Mouse (Mus musculus): ENCODE data around the gene Map6.
A peak's percentile ranks its signal among the peaks of the same experiment; 100 is the strongest.
"Not testable (repeated sequence)": the region's sequence is repeated elsewhere in the genome, so short reads cannot be mapped to it uniquely, and the experiment has no call there.

The Map6 gene

DNA sequence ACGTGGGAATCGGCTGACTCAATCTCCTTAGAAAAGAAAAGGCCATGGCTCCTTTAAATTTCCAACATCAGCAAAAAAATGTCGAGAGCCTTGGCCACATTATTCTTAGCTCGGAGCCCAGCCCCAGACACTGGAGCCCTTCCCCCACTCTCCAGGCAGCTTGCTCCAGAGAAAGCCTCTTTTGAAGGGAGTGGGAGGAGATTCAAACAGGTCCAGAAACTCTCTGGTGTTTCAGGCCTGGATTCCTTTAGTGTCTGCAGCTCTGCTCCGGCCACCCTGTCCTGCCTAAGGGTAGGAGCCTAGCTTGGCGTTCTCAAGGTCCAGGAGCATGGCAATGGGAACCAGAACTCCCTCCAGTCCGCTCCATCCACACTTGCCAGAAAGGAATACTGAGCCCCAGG lies 88.5 kb downstream of the Map6 start:
- peak in 1 of 2 experiments; percentile 68 for DNase-seq (ENCODE audit: low spot score in 2 of 2)

- peak in 1 of 2 experiments; percentile 60 for DNase-seq (ENCODE audit: low spot score in 2 of 2)
These were observed 89.1 kb downstream of the Map6 start for GRCm38 (mm10) chr7:99356244-99356930.

DNA sequence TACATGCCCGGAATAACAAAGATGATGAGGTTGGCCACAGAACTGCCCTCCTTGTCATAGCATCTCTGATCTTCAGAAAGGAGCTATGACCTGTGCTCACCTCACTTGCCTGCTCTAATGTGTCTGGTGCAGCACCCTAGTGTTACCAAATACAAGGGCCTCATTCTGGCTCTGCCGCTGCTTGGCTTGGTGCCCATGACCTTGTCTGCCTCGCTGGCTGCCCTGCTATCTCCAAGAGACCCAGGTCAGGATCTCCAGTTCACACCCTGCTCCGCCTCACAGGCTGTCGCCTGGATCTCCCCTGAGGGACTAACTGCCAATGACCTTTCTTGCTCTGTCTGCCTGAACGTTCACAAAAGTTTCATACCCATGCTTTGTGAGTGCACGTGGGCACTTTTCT lies 90.0 kb downstream of the Map6 start:
- DNase-seq (ENCODE audit: low spot score in 2 of 2), result no peak

DNA sequence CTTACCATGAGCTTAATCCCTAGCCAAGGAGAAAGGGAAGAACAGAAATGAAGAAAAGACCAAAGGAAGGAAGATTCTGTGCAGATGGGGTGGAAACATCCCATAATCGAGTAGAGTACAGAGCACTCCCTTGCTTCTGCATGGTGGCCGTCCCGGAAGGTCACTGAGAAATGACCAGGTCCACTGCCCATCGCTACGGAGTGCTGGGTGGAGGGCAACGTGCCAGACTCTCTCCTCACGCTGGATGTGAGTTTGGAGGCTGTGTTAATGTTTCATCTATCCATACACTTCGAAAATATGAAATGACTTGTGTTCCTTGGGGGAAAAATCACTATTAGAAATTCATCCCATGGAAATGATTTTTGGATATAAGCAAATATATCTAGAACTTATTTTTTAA lies 91.1 kb downstream of the Map6 start:
- no peak for DNase-seq (ENCODE audit: low spot score in 2 of 2)

DNA sequence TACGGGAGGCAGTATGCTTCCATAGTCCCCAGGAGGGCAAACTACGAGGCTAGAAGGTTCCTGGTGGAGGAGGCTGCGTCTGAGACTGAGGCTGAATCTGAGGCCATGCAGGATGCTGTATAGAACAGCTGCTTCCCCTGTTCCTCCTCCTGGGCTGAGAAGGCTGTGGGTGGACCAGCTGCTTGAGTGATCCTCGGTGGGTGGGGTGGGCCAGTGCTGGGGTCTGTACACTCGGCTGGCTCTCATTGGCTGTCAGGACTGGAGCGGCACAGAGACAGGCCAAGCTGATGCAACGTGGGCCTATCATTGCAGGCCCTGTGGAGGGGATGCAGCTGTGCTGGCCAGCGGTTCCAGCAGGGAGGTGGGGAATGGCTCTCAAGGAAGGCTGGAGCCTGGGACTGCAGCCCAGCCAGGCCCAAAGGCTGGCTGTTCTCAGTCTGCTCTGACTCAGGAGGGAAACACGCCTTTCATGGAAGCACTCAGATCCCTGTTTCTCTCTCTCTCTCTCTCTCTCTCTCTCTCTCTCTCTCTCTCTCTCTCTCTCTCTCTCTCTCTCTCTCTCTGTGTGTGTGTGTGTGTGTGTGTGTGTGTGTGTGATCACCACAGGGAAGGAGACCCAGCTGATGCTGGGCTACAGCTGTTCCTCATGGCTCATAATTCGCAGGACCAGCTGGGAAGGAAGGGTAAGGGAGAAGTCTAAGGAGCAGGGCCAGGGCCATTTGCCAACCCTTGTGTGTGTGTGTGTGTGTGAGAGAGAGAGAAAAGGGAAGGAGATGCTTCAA lies 93.0 kb downstream of the Map6 start:
- peak in 1 of 2 experiments; percentile 88 for DNase-seq (ENCODE audit: low spot score in 2 of 2)

GRCm38 (mm10) chr7:99360803-99361414 lies 93.7 kb downstream of the Map6 start:
- no peak for DNase-seq (ENCODE audit: low spot score in 2 of 2)

DNA sequence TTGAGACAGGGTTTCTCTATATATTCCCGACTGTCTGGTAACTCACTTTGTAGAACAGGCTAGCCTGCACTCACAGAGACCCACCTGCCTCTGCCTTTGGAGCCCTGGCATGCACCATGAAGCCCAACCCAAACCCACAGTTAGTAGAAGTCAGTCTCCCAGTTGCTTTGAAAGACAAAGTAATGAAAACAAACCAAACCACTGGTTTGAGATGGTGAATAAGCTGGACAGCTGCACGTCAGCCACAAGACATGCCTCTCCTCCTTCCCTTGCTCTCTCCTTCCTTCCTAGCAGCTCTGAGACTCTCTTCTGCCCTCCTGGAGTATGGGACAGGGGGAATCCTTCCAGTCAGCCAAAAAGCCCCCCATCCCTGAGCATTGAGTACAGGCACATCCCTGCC lies 94.9 kb downstream of the Map6 start:
- DNase-seq (ENCODE audit: low spot score in 2 of 2), result no peak

- DNase-seq (ENCODE audit: low spot score in 2 of 2), result peak in 1 of 2 experiments; percentile 54
These were observed 97.8 kb downstream of the Map6 start for GRCm38 (mm10) chr7:99365069-99365468.

DNA sequence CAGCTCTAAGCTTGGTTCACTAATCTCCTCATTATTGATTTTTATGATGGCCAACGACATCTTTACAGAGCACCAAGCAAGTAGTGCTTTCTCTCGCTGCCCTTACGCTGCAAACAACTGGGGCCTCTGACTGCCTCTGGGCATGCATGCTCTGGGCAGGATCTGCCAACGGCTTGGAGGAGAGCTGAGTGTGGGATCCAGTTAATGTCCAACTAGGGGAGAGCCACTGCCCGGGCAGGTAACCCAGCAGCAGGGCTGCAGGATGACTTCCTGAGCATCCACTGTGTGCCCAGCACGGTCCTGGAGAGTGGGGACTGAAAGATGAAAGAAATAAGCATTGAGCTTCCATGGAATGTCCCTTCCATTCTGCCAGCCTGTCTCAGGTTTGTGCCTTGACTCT lies 99.5 kb downstream of the Map6 start:
- no peak for DNase-seq (ENCODE audit: low spot score in 2 of 2)

- DNase-seq (ENCODE audit: low spot score in 2 of 2), result not testable (repeated sequence)
These were observed 107.1 kb downstream of the Map6 start for GRCm38 (mm10) chr7:99374325-99374724.

- peak in 1 of 2 experiments; percentile 86 for DNase-seq (ENCODE audit: low spot score in 2 of 2)
These were observed 108.2 kb downstream of the Map6 start for GRCm38 (mm10) chr7:99375455-99375854.

GRCm38 (mm10) chr7:99378870-99379269 lies 111.6 kb downstream of the Map6 start:
- no peak for DNase-seq (ENCODE audit: low spot score in 2 of 2)

- DNase-seq (ENCODE audit: low spot score in 2 of 2), result no peak
These were observed 113.4 kb downstream of the Map6 start for GRCm38 (mm10) chr7:99380491-99381213.

DNA sequence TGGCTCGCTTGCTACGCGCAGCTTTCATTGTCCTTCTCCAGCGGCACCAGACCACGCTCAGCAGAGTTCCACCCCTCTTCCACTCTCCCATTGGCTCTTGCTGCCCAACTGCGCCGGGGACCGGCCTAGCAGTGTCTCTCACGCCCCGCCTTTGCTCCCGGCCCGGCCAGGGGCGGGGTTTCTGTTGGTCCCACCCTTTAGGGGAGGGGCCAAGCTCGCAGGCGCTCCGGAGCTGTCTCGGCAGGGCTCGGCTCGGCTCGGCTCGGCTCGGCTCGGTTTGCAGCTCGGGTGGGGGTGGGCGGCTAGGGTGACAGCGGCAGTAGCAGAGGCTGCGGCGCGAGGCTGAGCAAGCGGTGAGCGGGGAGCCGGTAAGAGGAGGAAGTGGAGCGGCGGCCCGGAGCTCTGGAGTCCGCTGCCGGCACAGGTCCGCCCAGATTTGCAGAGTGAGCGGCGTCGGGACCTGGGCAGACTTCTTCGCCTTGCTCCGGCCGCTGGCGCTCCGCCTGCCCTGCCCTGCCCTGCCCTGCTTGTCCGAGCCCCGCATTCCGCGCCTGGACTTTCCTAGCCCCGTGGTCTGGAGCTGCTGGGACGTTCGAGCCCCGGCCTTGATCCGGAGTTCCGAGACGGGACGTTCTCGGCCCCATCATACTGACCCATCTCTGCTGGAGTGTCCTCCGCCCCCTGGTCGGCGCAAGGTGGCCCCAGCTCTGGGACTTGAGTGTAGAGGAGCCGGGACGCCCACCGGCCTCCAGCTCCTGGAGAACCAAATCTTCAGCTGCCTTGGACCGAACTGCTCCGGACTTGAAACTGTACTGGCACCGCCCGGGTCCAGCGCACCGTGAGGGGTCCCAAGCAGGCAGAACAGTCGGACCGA lies 114.2 kb downstream of the Map6 start, which contains the start of gene Gdpd5:
Gene Gdpd5 (plus strand): TSS at position 201 of the 874 bp plus-strand sequence.
- peak; percentile 99 to 100 for DNase-seq (ENCODE audit: low spot score in 2 of 2)

DNA sequence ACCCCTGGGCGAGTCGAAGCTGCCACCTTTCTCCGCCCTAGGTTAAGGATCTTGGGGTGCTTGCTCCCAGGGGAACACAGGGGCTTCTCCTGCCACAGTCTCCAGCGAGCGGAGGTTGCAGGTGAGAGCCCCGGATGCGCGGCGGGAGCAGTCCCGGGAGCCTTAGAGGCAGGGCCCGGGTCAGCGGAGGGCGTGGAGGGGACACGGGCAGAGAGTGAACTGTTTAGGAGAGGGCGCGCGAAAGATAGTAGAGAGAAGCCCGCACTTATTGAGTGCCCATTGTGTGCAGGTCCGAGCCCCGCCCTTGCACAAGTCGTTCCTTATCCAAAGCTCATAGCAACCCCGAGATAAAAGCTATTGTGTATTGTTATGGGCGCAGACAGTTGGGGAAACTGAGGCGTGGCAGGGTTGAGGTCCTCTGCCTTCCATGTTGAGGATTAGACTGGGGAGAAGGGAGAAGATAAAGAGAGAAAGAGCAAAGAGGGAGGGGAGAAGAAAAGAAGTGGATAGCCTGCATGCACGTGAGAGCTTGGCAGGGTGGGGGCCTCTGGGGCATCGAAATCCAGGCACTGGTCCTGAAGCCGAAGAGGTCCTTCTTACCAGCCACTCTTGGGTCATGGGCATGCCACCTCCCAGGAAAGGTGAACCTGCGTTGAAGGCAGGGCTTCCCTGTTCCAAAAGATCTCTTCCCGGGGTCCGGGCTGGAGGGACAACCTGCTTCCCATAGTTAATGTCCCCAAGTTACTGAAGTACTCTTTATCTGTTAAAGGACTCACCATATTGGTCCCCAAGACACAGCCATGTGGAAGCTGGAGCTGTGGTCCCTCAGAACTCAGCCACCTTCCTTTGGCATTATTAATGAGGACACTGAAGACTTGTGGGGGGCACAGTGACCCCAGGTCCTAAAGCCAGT lies 115.1 kb downstream of the Map6 start:
- DNase-seq (ENCODE audit: low spot score in 2 of 2), result no peak

- DNase-seq (ENCODE audit: low spot score in 2 of 2), result no peak
These were observed 116.0 kb downstream of the Map6 start for GRCm38 (mm10) chr7:99383246-99383645.

DNA sequence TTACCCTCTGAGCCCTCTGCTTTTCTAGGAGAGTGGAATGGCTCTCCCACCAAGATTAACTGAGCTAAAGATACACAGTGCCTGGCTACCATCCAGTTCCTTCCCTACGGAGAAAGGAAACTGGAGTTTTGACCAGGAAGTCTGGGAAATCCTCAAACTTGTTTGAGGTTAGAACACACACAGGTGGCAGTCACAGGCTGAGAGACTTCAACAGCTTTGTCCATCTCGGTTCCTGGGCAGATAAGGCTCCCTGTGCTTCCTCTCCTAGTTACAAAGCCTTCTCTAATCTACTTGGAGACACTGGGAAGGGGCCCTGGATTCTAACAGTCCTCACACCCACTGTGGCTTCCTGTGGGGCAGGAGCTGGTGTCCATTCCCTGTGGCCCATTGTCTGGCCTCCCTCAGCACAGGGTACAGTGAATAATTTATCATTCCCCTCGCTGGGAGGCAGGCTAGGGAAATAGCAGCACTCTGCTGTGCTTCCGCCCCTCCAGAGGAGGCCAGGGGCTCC lies 116.9 kb downstream of the Map6 start:
- DNase-seq (ENCODE audit: low spot score in 2 of 2), result no peak

DNA sequence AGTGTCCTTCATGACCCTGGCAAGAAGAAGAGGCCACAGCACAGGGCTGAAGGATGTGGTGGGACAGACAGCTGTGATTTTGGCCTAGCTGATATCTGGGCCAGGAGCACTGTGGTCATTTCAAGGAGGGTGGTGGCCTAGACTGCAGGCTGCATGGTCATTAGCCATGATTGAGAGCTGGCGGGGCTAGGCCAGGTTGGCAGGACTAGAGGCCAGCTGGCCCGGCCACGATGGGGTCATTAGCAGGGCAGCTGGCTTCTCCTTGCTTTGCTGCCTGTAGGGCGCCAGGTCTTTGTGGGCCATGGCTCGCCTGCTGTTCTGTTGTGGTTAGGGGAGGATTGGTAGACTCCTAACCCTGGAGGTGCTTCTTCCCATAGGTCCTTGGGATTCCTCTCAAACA lies 118.8 kb downstream of the Map6 start:
- no peak for DNase-seq (ENCODE audit: low spot score in 2 of 2)

Measured in urinary bladder, adult 18-20 months (tissue).